Mouse (Mus musculus): ENCODE measurements around the gene Orai1.
"Not testable (repeated sequence)": the region's sequence is repeated elsewhere in the genome, so short reads cannot be mapped to it uniquely, and the experiment has no call there.

Gene Orai1

DNA sequence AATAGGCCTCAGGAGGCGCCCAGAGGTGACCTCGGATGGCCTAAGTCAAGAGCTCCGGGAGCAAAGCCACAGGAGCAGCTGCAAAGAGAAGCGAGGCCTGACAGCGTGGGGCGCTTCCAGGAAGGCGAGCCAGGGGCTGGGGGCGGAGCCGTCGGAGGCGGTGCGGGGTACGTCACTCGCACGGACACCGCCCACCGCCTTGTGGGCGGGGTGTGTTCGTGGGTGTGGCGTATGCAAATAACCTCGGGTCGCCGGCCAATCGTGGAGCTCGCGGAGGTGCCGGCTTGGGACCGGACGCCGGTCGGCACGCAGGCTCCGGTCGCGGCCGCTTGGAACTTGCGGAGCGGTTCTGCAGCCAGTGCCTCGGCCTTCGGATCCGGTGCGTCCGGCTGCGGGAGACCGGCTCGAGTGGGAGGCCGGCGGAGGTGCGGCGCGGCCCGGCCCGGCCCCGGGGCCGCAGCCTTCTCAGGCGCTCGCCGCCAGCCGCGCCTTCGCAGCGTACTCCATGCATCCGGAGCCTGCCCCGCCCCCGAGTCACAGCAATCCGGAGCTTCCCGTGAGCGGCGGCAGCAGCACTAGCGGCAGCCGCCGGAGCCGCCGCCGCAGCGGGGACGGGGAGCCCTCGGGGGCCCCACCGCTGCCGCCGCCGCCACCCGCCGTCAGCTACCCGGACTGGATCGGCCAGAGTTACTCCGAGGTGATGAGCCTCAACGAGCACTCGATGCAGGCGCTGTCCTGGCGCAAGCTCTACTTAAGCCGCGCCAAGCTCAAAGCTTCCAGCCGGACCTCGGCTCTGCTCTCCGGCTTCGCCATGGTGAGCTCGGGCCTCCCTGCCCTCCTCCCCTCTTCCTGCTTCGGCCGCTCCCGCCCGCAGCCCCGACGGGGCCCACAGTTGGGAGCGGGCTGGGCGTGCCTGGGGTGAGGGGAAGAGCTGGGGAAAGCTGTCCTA is at the start of gene Orai1:
Gene Orai1, plus strand, starts transcription at position 322 of the 949 bp plus-strand sequence.
- peak; percentile 99 for DNase-seq

DNA sequence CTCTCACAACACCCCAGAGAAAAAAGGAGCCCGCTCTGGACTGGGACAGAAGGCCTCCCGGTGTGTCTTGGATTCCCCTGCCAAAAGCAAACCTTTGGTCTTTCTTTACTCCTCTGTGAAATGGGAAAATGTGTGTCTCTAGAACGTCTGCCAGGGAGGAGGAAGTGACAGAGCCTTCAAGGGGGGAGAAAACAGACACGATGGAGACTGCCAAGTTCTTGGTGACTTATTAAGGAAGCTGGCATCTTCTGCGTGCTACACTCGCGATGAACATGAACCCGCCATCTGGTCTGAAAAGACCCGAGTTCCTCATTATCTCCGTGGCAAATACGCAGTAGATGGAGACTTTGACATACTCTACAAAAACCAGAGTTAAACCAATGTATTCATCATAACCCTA is 49.4 kb upstream of the Orai1 start:
- no peak for DNase-seq

DNA sequence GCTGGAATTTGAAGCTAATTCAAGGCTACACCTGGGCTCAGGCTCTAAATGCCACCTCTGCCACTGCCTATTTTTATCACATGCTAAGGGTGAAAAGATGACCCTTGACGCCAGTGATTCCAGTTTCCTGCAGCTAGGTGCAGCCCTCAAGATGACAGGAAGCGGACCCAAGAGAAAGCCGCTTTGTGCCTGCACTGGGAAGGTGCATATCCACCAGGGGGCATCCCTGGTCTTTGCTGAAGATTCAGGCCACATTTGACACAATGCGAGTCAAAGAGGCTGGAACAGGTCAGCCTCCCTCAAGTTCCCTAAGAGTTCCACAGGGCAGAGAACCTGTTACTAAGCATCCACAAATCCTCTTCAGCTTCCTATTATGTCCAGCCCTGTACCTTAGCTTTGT is 46.6 kb upstream of the Orai1 start:
- peak; percentile 74 to 87 for DNase-seq

DNA sequence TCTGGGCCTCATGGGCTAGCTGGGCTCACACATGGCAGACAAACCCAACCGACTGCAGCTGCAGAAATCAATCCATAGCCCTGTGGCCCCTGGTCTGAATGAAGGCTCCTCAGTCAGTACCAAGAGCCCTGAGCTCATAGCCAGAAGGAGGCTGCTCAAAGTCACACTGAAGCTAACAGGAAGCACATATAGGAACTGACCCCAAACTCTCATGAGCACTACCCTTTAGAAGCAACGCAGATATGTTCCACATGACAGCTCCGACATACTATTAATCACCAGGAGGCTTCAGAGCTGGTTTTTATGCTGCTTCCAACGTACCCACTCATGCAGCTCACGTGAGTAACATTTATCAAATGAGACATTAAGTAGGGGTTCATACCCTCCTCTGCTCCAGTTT is 44.8 kb upstream of the Orai1 start:
- no peak for DNase-seq

DNA sequence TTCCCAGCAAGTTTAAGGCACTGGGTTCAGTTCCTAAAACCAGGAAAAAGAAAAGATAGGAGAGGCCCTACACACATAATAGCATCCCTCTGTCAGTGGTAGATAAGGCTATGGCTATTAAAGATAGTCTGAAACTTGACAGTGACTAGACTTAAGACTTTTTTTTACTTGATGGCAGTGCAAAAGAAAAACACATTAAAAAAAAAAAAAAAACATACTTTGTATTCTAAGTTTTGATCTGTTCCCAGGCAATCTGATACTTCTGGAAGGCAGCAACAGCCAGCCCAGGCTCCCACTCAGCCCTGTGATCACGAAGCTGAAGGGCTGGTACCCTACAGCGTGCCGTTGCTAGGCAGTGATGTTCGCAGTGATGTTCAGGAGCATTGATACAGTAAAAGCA is 43.4 kb upstream of the Orai1 start:
- no peak for DNase-seq

DNA sequence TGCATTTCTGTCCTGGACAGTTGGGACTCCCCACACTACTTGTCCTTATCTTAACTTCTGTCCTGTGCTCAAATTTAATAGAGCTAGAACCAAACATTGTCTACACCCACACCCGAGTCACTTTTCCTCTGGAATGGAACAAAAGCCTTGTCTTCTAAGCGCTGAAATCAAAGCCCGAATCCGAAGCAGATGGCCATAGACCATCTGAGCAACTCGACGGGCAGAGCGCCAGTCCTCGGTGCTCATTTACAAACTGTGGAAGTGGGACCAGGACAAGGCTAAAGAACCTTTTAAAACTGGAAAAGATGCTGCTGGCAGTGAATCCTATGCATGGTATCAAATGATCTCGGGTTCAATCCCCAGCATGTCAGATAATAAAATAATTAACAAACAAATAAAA is 42.8 kb upstream of the Orai1 start:
- no peak for DNase-seq

DNA sequence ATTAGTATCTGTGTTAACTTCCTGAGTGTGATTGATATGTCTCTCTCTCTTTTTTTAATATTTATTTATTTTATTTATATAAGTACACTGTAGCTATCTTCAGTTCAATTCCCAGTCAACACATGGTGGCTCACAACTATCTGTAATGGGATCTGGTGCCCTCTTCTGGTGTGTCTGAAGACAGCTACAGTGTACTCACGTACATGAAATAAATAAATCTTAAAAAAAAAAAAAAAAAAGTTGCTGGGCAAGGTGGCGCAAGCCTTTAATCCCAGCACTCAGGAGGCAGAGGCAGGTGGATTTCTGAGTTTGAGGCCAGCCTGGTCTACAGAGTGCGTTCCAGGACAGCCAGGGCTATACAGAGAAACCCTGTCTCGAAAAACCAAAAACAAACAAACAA is 40.2 kb upstream of the Orai1 start:
- DNase-seq: not testable (repeated sequence)

DNA sequence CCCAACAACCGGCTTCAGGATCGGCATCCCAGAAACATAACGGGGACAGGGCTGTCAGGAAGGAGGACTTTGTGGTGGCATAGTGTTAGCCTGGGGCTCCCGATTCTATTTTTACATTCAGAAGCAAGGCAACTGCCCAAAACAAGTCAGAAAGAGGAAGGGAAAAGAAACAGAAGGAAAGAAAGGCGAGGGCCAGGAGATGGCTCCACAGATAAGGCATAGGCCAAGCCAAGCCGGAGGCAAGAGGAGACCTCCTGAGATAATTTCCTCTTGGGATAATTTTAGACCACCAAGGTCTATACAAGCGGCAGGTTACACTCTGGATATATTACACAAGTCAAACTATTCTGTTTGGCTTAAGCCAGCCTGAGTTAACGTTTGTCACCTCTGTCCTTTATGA is 35.9 kb upstream of the Orai1 start:
- no peak for DNase-seq

DNA sequence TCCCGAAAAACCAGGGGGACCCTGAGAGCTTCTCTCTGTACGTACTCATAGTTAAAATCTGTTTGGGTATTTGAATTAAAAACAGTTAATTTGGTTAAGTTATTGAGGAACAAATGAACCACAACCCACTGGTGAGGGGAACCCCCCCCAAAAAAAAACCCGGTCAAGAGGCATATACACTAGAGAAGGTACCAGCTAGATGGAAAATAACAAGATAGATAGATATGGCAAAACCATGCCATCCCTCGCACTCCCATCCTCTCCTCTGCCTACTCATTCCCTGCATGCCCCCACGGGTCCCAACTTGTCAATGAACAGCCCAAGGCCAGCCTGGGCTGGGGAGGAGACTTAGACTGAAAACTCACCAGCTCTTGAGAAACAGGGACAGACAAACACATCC is 30.4 kb upstream of the Orai1 start:
- no peak for DNase-seq

DNA sequence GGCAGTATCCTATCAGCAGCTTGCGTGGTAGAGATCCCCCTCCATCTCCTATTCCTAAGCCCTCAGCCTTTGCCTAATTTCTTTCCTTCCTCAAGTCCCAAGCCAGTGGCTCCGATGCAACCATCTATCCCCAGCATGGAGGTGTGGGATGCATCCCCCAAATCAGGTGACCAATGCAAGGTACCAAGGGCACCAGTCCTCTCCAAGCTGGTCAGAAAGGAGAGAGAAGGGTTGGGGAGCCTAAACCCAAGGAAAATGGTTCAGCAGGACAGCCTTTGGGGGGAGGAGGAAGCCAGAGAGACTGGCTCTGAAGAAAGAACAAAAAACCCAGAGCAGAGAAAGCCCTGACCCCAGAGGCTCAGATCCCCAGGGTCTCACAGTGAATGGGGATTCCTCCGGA is 29.6 kb upstream of the Orai1 start:
- no peak for DNase-seq

DNA sequence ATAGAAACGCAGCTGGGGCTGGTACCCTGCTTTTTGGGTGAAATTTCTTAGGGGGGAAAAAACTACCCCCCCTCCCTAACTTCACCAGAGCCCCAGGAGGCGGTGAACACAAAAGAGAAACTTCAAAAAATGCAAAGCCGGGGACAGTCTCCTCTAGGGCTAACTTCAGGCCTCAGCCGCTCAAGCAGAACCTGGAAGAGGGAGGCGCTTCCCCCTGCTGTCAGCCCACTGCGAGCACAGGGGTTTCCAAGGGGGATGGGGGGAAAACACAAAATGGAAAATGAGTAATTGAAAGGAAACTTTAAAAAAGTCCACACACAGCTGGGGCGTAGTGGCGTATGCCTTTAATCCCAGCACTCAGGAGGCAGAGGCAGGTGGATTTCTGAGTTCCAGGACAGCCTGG is 28.8 kb upstream of the Orai1 start:
- DNase-seq: no peak

DNA sequence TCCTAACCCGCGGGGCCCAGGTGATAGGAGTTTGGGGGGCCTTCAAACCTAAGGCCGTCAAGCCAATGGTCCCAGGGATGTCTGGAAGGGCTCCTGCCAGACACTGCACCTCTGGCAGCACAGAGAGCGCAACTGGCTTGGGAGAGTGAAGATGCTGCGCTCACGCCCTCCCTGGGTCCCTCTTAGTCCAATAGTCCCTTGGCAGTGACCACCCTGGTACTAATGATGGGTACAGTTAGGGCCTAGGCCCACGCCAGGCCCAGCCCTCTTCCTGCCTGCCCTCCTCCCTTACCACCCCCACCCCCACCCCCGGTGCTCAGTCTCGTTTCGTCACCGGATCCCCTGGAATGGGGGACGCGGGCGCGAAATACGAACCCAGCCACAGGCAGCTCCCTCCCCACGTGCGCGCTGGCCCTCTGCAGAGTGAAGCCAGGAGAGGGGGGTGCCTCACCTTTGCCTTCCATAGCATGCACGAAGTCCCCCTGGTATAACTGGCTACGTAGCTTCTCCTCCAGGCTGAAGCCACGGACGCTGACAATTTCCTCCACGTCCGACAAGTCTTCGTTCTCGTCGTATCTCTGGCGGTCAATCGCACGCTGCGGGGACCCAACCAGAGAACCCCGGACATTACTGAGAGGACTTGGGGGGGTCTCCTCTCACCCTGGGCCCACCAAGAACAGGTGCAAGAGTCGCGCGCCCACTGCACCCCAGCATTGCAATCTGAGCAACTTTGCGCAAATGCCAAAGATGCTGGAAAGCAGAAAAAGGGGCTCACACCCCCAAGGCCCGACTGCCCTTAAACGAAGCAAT is 27.5 kb upstream of the Orai1 start:
- DNase-seq: peak; percentile 38 to 51

DNA sequence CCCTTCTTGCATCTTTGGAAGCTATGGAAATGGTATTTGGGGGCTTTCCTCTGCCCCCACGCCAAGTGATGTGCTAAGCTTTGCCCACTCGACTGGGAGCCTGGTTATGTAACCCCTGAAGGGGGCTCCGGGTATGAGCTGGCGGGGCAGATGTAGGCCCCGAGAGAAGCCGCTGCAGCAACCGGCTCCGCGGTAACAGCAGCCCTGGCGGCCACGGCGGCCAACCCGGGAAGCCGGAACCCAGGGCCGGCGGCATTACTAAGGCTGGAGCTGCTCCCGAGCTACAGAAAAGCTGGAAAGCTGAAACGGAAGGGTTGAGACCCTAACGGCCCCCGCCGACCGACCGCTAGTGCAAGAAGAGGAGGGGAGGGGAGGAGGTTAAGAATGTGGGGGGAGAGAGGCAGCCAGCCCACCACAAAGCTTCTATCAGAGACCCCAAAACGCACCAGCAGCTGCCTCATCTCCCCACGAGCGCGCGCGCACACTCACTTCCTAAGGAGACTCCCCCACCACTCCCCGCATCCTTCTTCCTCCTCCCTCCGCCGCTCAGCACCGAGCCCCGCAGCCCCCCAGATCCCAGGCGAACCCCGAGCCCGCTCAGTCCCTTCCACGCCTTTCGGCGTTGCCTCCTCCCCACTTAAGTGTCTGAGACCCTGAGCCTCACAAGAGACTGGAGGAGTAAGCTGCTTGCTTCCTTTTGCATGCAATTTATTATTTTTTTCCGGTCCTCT is 26.7 kb upstream of the Orai1 start:
- peak; percentile 54 to 58 for DNase-seq

DNA sequence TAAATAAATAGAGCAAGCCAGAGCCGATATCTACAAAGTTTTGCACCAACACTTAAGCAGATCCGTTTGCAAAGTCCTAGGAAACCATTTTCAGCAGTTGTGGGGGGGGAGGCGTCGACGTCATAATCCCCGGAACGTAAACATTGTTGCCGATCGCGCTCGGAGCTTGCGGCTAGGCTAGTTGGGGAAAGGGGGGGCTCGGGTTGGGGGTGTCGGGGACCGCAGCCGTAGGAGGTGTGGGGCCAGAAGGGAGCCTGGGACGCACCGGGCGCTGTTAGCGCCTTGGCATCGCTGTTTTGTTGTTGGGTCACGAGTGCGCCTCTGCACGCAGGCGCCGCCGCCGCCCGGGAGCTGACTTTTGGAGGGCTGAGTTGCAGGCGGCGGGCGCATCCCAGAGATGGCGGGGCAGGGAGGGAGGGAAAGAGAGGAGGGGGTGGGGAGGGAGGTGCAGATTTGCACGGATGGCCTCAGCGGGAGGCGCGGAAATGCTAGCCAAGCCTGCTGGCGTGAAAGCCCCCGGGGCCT is 25.8 kb upstream of the Orai1 start:
- DNase-seq: peak; percentile 75 to 81

DNA sequence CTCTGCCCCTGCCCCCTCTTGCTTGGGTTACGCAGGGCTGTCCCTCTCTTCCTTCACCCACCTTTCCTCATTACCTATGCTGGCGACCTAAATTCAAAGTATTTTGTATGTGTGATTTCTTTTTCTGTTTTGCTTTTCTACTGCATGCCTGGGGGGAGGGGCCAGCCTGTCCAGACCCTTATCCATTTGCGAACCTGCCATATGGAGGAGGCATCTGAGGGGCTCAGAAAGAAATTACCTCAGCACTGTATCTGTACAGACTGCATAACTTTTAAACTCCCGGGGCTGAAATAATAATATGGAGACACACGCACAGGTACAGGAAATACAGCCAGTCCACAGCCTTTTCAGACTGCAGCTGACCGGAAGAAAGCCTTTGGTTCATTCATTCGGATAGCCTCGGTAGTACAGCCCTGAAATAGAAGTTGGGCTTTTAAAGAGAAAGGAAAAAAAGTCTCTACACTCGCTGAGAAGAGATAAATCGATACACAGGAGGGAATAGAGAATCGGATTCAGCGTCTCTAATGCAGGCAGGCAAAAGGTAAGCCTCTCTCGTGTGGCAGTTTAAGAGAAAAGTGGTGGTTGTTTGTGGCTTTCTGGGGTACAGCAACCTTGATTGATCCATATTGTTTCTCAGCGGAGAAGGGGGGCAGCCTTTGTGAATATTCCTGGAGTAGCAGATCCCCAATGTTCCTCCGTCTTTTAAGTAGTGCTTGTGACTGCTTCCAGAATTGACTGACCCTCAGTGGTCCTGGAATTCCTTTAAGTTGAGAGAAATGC is 25.1 kb upstream of the Orai1 start, which contains the start of gene Kdm2b:
Gene Kdm2b, minus strand, starts transcription at position 273 of the 780 bp plus-strand sequence.
- DNase-seq: no peak

DNA sequence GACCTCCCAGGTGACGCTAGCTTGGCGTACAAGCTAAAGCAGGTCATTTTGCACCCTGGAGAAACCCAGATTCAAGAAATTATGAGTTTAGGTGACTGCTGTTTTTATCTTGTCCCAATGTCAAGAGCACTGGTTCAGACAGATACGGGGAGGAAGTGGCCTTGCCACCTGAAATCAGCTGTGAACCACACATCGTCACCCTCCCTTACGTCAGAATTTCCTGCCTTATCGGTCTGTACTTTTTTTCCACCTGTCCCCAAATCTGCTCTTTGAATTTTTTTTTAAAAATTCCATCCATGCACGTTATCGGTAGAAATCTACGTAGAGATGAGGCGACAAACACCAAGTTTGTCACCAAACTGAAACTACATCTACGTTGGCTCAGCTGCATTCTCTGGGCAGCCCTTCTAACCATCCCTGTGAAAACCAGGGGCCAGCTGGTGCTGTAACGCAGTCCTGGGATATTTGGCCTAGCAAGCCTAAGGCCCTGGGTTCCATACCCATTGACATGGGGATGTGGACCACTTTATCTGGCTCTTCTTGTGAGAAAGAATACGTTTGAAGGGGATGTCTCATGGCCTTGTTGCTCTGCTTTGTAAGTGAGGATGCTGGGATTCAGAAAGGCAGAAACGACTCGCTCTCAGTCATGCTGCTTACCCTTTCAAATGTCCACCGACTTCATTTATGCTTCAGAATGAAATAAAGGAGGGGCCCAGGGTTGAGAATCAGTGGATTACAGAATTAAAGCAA is 24.3 kb upstream of the Orai1 start:
- no peak for DNase-seq

DNA sequence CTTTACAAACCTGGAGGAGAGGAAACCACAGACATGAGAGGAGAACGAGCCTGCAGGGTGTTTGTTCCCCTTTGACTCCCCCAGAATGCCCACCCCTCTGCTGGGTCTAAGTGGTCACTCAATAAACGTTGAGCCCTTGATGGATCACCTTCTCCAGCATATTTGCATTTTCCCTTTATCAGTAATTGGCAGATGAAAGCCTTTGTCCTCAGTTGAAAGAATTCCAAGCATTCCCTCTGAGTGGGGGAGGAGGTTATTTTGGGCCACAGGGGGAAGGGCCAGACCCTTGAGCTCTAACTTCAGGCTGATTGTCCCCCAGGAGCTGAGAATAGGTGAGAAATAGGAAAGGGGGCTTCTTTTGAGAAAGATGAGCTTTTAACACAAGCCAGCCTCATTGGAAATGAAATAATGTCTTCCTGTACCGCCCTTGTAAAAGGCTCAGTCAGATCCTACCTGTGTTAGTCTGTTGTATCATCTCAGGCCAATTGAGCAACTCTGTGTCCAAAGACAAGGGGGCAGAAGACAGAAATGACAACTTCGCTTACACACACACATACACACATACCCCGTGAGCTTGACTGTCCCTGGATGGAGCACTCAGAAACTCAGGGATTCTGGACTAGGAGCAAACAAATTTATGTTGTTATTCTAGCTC is 23.4 kb upstream of the Orai1 start:
- DNase-seq: no peak

DNA sequence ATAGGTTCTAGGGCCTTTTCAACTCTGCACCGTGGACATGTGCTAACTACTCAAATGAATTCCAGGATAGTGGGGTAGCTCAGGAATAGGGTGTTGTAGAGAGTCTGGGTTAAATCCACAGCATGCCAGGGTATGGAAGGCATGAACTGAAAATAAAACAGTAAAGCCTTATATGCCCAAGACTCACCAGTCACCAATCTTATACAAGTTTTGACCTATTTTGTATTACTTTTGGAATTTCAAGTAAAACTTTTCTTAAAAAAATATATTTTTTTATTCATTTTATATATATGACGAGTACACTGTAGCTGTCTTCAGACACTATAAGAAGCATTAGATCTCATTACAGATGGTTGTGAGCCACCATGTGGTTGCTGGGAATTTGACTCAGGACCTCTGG is 21.1 kb upstream of the Orai1 start:
- DNase-seq: no peak

DNA sequence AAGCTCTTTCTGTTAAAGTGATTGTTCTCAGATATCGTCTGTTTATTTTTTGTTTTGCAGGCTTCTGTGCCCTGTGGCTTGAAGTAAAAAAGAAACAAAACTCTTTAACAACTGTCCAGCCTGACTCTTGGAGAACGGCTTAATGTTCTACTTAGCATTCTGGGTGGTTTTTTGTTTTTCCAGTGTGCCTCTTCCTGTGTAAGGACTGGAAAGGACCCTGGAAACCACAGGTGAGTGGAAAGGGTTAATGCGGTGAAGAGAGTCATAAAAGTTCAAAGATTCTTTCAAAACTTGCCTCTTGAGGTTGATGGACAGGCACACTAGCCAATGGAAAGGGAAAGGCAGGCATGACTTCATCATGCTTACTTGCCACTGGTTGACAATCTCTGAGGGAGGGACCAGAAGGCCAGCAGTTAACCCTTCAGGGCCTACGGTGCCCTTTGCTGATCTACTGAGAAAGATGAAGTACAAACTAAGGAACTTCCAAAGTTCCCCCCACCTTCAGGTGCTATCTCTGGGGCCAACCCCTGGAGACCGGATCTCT is 20.5 kb upstream of the Orai1 start:
- peak; percentile 89 to 95 for DNase-seq

DNA sequence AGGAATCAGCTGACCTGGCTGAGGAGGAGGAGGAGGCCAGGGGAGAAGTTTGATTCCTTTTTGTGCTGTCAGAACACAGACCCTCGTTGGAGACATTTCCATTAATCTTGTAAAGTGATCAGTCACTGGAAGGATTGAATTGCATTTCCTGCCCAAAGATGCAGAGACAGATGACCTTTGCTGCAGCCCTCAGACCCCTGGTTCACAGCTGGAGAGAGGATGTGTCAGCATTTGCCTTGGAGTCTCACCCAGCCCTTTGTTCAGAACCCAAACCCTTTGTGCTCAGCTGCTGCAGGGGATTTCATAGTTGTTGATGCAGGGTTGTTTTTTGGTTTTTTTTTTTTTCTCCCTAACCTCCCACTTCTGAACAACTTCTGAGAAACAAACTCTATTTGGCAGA is 20.0 kb upstream of the Orai1 start:
- no peak for DNase-seq

Data from lung, postnatal 4 days (tissue).